Mouse (Mus musculus): ENCODE measurements around the gene Aatf.

The Aatf gene

GRCm38 (mm10) chr11:84376510-84377365 lies 136.6 kb downstream of the Aatf start:
- intact Hi-C loops (cut with DNase I) = no loop called here

- intact Hi-C loops (cut with DNase I) = no loop called here
Measured at GRCm38 (mm10) chr11:84375951-84376496, 137.3 kb downstream of the Aatf start.

DNA sequence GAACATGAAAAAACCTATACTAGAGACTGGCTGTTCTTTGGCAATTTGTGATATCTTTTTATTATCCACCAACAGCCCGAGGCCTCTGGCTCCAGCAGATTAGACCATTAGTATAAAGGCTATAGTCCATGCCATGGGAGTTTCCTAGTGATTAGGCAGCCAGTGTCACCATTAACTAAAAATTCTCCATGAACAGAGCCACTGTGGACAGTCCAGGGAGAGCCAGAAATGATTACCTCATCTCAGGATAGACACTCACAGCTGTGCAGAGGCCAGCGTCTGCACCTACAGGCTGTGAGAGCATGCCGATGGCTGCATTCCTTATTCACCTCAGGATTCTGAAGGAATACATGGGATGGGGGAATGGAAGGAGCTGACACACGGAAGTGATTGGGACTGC lies 140.2 kb downstream of the Aatf start:
- intact Hi-C loops (cut with DNase I) = no loop called here

Data from adrenal gland (tissue).